ENCODE assay signal across 14 mouse cellular contexts in genomic region chr10:9338207-9338801, GRCm38 (mm10).
"Had no signal": no experiment of that assay in that cellular context is flagged by ENCODE, and none has a peak within 500 bp of the region (broad histone marks: within the 10 kb centered on the region; RNA-seq: fewer than 3 reads in every experiment).

No protein-coding gene starts in this region.

- H3K4me1 ChIP-seq: limb, embryonic 15.5 days; liver, embryonic 12.5 days had no signal

- H3K9ac ChIP-seq: limb, embryonic 15.5 days; liver, embryonic 12.5 days; lung, embryonic 14.5 days; midbrain, embryonic 15.5 days had no signal

- H3K4me2 ChIP-seq: limb, embryonic 15.5 days; liver, embryonic 12.5 days; lung, embryonic 14.5 days; midbrain, embryonic 15.5 days had no signal

- H3K9me3 ChIP-seq: limb, embryonic 15.5 days; liver, embryonic 12.5 days; midbrain, embryonic 15.5 days had no signal

- H3K36me3 ChIP-seq: limb, embryonic 15.5 days; liver, embryonic 12.5 days; midbrain, embryonic 15.5 days had no signal

- H3K4me3 ChIP-seq: limb, embryonic 15.5 days; liver, embryonic 12.5 days; midbrain, embryonic 15.5 days had no signal

- DNase-seq: kidney, adult 9 months; kidney, postnatal 36 days; layer of hippocampus, adult 9-11 months; layer of hippocampus, postnatal 36 days; lung, embryonic 14.5 days; lung, postnatal 10 days; lung, postnatal 4 days; right cerebral cortex, postnatal 4 days; spleen, adult 18-20 months; thymus, postnatal 36 days had no signal

- H3K27ac ChIP-seq: kidney, postnatal 0 days; limb, embryonic 15.5 days; liver, embryonic 12.5 days; midbrain, embryonic 15.5 days had no signal

- H3K27me3 ChIP-seq: limb, embryonic 15.5 days; liver, embryonic 12.5 days; midbrain, embryonic 15.5 days had no signal

- ATAC-seq: liver, embryonic 12.5 days; midbrain, embryonic 15.5 days had no signal
